Mouse (Mus musculus) C2C12 (cell line): ENCODE data around the gene Ube2l3.

Experiments
- CEBPB ChIP-seq: IDR thresholded peaks from one replicate; pipeline ENCODE4 v1.6.1; 2011; ENCODE audit warnings: low read depth, mild to moderate bottlenecking, control low read depth, moderate library complexity
- CTCF ChIP-seq: IDR thresholded peaks from one replicate; pipeline ENCODE4 v1.5.1; 2011; ENCODE audit not compliant: control insufficient read depth, insufficient read depth, insufficient read length
- FOSL1 ChIP-seq: IDR thresholded peaks from one replicate; pipeline ENCODE4 v1.8.0; 2011; ENCODE audit warnings: mild to moderate bottlenecking, low read length; ENCODE audit not compliant: poor library complexity, insufficient read depth, severe bottlenecking
- MAX ChIP-seq: IDR thresholded peaks from one replicate; pipeline ENCODE4 v1.6.1; 2011; ENCODE audit warnings: mild to moderate bottlenecking, control low read depth
- MYOG ChIP-seq: IDR thresholded peaks from one replicate; pipeline ENCODE4 v1.6.1; 2011; ENCODE audit not compliant: control insufficient read depth, insufficient read length; ENCODE audit errors: extremely low read depth
- USF1 ChIP-seq: IDR thresholded peaks from one replicate; pipeline ENCODE4 v1.6.1; 2011; ENCODE audit warnings: low read depth, mild to moderate bottlenecking, control low read depth, moderate library complexity

DNA sequence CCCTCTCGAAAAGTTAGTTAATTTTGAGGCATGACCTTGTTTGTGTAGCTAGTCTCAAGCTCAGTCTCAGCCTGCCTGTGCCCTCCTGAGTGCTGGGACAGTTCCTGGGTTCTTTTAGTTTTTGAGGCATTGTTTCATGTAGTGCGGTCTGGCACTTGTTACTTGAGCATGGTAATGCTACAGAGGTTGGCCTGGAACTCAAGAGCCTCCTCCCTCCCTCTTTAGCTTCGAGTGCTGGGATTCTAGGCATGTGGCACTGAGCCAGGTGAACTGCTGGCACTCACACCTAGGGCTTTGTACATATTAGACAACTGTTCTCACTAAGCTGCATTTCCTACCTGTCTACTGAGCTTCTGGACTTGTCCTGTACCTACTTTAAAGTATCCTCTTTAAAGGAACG, 45.3 kb upstream of the Ube2l3 start:
- TF ChIP-seq CTCF (no peak), USF1 (no peak), FOSL1 (no peak), MAX (no peak), CEBPB (no peak), MYOG (no peak)
